Mouse (Mus musculus): Measurements from ENCODE around the gene Gm37240.

DNA sequence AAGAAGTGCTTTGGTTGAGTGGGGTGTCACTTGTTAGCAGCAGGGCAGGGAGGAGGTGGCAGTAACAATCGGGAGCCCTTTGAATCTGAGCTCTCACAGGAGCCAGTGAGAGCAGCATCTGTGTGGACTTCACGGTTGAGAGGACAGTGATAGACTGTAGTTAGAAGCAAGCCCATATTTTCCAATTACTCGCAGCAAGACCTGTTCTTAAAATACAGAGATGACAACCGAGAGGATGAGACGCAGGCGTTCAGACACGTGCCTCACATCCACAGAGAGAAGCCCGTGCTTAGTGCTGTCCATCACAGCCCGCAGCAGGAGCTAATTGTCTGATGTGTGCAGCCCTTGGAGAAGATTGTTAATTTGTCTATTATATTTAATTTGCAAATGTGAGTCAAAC, 465.9 kb downstream of the Gm37240 start:
- no peak for TF ChIP-seq POLR2A (IDR thresholded peaks at IDR 0.05; ENCODE audit: borderline replicate concordance, extremely low read depth, insufficient read depth, insufficient read length, poor library complexity, severe bottlenecking)
- TF ChIP-seq CTCF (IDR thresholded peaks at IDR 0.05; ENCODE audit: borderline replicate concordance, extremely low read depth, insufficient read depth, insufficient read length) = no peak
